Mouse (Mus musculus): ENCODE results near the gene Klk7. TPM values are rescaled to one million over a fixed set of nuclear protein-coding genes. Genes with fewer than 3 reads are reported as not detected.

Gene Klk7
- not detected in 2 replicates for polyA plus RNA-seq (2016; fragmentation: Nextera tagmentation; extraction: Ambion mirVana)

DNA sequence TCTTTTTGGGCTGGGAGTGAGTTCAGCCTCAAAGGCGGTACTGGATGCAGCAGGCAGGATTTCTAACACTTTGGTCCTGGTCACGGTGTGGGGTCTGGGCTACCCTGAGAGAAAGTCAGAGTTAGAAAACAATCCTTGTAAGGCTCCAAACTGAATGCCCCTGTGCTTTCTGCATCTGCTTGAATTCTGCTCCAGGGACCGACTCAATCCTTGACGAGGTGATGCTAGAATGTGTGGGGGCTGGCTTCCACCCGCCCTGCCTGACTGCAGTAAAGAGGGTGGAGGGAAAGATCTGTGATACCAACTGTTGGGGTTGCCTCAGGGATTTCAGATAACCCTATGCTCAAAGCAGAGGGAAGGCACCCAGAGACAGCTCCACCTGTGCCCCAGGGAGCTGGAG is at the start of gene Klk7:
Klk7 (plus strand) TSS at position 301 of the 400 bp plus-strand sequence.
- Histone ChIP-seq H3K4me1 (no peaks in the 10 kb centered on the region), H3K4me3 (no peak within 1 kb of the TSS), H3K27ac (no peak within 1 kb of the TSS), H3K9ac (no peak within 1 kb of the TSS), H3K9me3 (replicated peaks) (no peaks in the 10 kb centered on the region), H3K36me3 (no peaks in the 10 kb centered on the region), H3K4me2 (replicated peaks) (no peak within 1 kb of the TSS), H3K27me3 (no peaks in the 10 kb centered on the region)
- WGBS, result 60% methylated on average over 5 of the region's 5 CpGs
- no peak for ATAC-seq (ENCODE audit: low FRiP score)

DNA sequence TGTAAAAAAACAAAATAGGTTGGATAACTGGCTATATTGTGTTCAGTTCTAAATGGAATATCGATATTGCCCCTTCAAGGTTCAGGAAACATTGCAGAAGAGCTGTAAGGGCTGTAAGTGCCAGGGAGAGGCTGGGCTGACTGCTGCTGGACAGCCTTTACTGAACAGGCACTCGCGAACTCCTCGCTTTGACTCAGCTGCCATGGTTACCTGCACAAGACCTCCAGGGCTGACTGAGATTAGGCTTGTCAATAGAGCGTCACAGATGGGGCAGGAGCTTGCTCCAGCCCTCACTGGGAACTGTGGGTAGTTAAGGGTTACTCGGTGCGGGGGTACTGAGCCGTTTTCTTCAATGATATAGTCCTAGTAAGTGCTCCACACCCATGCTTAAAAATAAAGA is 44.6 kb upstream of the Klk7 start:
- no peaks in the 10 kb centered on the region for H3K9me3 ChIP-seq (replicated peaks)
- H3K27ac ChIP-seq, result no peak overlapping the region
- no peaks in the 10 kb centered on the region for H3K27me3 ChIP-seq
- no peak overlapping the region for H3K4me2 ChIP-seq (replicated peaks)
- WGBS, result 57% methylated on average over 8 of the region's 8 CpGs
- H3K9ac ChIP-seq, result no peak overlapping the region
- no peaks in the 10 kb centered on the region for H3K36me3 ChIP-seq
- no peak overlapping the region for H3K4me3 ChIP-seq
- no peak for ATAC-seq (ENCODE audit: low FRiP score)
- no peaks in the 10 kb centered on the region for H3K4me1 ChIP-seq

DNA sequence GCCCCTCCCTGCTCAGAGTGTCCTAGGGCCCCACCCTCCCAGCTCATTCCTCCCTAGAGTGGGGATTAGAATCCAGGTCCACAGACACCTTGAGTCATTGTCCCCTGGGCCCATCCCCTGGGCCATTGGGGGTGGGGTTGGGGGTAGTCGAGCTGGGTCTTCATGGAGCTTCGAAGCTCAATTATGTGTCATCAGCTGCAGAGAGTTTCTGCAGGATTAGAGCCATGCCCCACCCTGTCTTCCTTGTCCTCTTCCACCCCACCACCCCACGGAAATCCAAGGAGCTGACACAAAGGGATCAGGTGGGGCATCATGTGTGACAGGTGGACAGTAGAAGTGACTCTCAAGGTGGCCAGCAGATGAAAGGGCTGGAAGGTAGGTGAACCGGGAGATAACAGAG is 42.5 kb upstream of the Klk7 start, which contains the start of gene Klk12:
Klk12 (plus strand) TSS at position 301 of the 400 bp plus-strand sequence.
- Histone ChIP-seq H3K4me3 (no peak within 1 kb of the TSS), H3K4me2 (replicated peaks) (no peak within 1 kb of the TSS), H3K36me3 (no peaks in the 10 kb centered on the region), H3K27ac (no peak within 1 kb of the TSS), H3K4me1 (no peaks in the 10 kb centered on the region), H3K9me3 (replicated peaks) (no peaks in the 10 kb centered on the region), H3K27me3 (no peaks in the 10 kb centered on the region), H3K9ac (no peak within 1 kb of the TSS)
- no peak for ATAC-seq (ENCODE audit: low FRiP score)
- 76% methylated on average over 4 of the region's 4 CpGs for WGBS

DNA sequence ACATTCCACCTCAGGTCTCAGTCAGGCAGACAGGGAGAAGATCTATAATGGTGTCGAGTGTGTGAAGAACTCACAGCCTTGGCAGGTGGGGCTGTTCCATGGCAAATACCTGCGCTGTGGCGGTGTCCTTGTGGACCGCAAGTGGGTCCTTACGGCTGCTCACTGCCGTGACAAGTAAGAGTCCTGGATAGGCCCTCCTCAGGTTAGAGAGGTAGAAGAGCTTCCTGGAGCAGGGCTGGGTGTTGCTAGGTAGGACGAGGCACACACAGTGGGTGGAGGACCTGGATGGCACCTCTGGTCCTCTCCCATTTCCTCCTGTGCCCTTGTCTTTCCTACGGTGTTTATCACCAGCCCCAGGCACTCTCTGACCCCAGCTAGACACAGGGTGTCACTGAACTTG is 41.5 kb upstream of the Klk7 start:
- 89% methylated on average over 8 of the region's 8 CpGs for WGBS
- ATAC-seq (ENCODE audit: low FRiP score), result no peak

DNA sequence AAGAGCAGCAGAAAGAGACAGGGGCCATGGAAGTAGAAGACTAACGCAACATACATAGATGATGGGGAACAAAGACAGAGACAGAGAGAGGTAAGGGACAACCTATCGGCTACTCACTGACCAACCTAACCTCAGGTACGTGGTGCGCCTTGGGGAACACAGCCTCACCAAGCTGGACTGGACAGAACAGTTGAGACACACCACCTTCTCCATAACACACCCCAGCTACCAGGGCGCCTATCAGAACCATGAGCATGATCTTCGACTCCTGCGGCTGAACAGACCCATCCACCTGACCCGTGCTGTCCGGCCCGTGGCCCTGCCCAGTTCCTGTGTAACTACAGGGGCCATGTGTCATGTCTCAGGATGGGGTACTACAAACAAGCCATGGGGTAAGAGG is 40.4 kb upstream of the Klk7 start:
- H3K36me3 ChIP-seq, result no peaks in the 10 kb centered on the region
- 95% methylated on average over 10 of the region's 10 CpGs for WGBS
- no peak for ATAC-seq (ENCODE audit: low FRiP score)
- no peak overlapping the region for H3K27ac ChIP-seq
- H3K4me1 ChIP-seq, result no peaks in the 10 kb centered on the region
- no peaks in the 10 kb centered on the region for H3K27me3 ChIP-seq
- H3K9me3 ChIP-seq (replicated peaks), result no peaks in the 10 kb centered on the region
- no peak overlapping the region for H3K4me3 ChIP-seq
- no peak overlapping the region for H3K9ac ChIP-seq
- no peak overlapping the region for H3K4me2 ChIP-seq (replicated peaks)

More for the DNA sequence above, 41.5 kb upstream of the Klk7 start:
- no peak overlapping the region for H3K9ac ChIP-seq
- no peak overlapping the region for H3K4me2 ChIP-seq (replicated peaks)
- no peaks in the 10 kb centered on the region for H3K27me3 ChIP-seq
- no peak overlapping the region for H3K27ac ChIP-seq
- H3K4me1 ChIP-seq, result no peaks in the 10 kb centered on the region
- H3K36me3 ChIP-seq, result no peaks in the 10 kb centered on the region
- H3K9me3 ChIP-seq (replicated peaks), result no peaks in the 10 kb centered on the region
- H3K4me3 ChIP-seq, result no peak overlapping the region

DNA sequence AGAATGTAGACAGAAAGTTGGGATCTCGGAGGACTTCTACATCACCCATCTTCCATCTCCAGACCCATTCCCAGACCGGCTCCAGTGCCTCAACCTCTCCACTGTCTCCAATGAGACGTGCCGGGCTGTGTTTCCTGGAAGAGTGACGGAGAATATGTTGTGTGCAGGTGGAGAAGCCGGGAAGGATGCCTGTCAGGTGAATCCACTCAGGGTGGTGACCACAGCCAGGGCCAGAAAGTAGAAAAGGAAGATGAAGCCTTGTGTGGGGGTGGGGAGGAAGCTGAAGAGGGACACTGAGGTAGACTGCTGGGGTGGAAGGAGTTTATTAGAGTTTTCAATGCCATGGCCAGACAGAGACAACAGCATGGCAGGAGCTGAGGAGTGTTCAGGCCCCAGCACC is 39.2 kb upstream of the Klk7 start:
- Histone ChIP-seq H3K27ac (no peak overlapping the region), H3K9ac (no peak overlapping the region), H3K4me1 (no peaks in the 10 kb centered on the region), H3K4me3 (no peak overlapping the region), H3K4me2 (replicated peaks) (no peak overlapping the region), H3K36me3 (no peaks in the 10 kb centered on the region), H3K9me3 (replicated peaks) (no peaks in the 10 kb centered on the region), H3K27me3 (no peaks in the 10 kb centered on the region)
- ATAC-seq (ENCODE audit: low FRiP score), result no peak
- WGBS, result 94% methylated on average over 6 of the region's 6 CpGs

DNA sequence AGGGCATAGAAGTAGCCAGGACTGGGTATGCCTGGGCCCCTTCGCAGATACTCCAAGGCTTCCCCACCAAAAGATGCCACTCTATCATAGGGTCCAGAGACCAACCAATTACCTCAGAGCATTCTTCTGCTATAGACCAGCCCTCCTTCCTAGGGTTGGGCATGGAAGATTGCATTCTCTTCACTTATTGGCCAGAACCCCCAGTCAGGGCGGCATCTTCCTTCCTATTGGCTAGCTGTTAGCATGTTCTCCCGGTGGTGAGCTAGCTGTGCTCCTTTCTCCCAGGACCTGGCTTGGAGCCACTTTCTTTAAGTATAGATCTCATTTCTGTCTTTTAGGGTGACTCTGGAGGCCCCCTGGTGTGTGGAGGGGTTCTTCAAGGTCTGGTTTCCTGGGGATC is 38.2 kb upstream of the Klk7 start:
- H3K4me2 ChIP-seq (replicated peaks), result no peak overlapping the region
- no peak for ATAC-seq (ENCODE audit: low FRiP score)
- no peaks in the 10 kb centered on the region for H3K27me3 ChIP-seq
- no peaks in the 10 kb centered on the region for H3K9me3 ChIP-seq (replicated peaks)
- no peak overlapping the region for H3K4me3 ChIP-seq
- H3K4me1 ChIP-seq, result no peaks in the 10 kb centered on the region
- no peak overlapping the region for H3K9ac ChIP-seq
- WGBS, result 88% methylated on average over 3 of the region's 3 CpGs
- no peak overlapping the region for H3K27ac ChIP-seq
- H3K36me3 ChIP-seq, result no peaks in the 10 kb centered on the region

DNA sequence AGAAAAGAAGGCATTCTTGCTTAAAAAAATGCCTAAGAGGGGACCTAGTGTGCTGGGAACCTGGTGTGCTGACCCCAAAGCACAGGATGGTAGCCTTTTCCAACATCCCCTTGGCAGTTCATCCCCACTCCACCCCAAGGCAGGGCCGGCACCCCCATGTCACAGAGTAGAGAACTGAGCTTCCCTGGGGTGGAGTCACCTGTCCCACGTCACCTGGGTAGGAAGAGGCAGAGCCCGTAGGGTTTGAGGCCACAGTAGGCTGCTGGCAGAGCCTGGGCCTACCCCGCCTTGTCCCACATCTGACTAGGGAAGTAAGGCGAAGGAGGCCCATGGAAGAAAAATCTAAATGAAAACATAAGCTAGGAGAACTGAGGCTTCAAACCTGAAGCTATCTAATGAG is 36.7 kb upstream of the Klk7 start, which contains the start of gene Klk11:
Klk11 (plus strand) TSS at position 241 of the 400 bp plus-strand sequence.
- no peaks in the 10 kb centered on the region for H3K36me3 ChIP-seq
- H3K4me1 ChIP-seq, result no peaks in the 10 kb centered on the region
- no peak within 1 kb of the TSS for H3K27ac ChIP-seq
- no peaks in the 10 kb centered on the region for H3K27me3 ChIP-seq
- WGBS, result 90% methylated on average over 5 of the region's 5 CpGs
- no peak within 1 kb of the TSS for H3K4me3 ChIP-seq
- H3K4me2 ChIP-seq (replicated peaks), result no peak within 1 kb of the TSS
- no peak within 1 kb of the TSS for H3K9ac ChIP-seq
- no peaks in the 10 kb centered on the region for H3K9me3 ChIP-seq (replicated peaks)
- ATAC-seq (ENCODE audit: low FRiP score), result no peak

DNA sequence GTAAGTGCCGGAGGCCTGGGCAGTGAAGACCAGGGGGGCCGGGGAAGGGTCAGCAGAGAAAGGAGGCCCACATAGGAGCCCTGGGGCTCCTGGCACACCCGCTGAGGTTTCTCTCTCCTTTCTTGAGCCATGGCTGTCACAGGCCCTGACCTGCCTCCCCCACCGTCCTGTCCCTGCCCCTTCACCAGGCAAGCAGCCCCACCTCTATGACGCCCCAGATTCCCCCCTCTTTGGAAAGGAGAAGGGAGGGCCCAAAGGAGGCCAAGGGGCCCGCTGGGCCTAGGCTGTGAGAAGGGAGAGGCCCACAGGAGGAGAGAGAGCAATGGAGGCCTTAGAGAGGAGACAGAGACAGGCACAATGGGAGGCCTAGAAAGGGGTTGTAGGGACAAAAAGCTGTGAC is 36.3 kb upstream of the Klk7 start:
- Histone ChIP-seq H3K4me1 (no peaks in the 10 kb centered on the region), H3K27ac (no peak overlapping the region), H3K4me3 (no peak overlapping the region), H3K4me2 (replicated peaks) (no peak overlapping the region), H3K36me3 (no peaks in the 10 kb centered on the region), H3K9me3 (replicated peaks) (no peaks in the 10 kb centered on the region), H3K9ac (no peak overlapping the region), H3K27me3 (no peaks in the 10 kb centered on the region)
- peak; percentile 47; the same call in 1 of the 2 replicates for ATAC-seq (ENCODE audit: low FRiP score)
- 37% methylated on average over 6 of the region's 6 CpGs for WGBS

DNA sequence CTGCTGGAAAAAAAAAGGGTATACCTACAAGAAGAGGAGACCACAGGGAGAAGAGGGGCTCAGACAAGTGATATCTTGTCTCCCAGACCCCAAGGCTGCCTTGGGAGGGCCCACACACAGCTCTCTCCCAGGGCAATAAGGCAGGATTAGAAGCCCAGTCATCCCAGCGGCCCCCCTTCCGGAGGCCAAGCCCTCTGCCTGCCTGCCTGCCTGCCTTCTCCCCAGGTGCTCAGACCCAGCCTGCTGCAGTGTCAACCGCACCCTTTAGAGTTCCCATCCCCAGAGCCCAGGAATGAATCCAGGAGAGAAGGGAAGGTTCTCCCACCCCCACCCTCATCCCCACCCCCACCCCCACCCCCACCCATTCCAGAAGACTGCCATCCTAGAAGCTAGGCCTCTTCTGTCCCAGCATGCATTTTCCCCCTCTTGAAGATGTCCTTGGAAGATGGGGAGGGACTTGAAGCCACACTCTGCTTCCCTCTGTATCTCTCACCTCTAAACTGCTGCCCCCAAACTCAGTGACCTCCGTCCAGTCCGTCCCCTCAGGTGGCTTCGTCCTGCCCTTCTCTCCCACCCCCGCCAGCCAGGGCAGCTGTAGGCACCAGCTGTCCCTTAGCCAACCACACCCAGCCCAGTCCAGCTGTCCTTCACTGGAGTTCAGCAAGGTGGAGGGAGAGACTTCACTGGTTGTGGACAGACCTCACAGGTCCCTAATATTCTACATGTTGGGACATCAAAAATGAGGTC is 35.6 kb upstream of the Klk7 start:
- no peak overlapping the region for H3K27ac ChIP-seq
- no peak overlapping the region for H3K9ac ChIP-seq
- no peaks in the 10 kb centered on the region for H3K4me1 ChIP-seq
- H3K9me3 ChIP-seq (replicated peaks), result no peaks in the 10 kb centered on the region
- no peak overlapping the region for H3K4me3 ChIP-seq
- no peak overlapping the region for H3K4me2 ChIP-seq (replicated peaks)
- no peaks in the 10 kb centered on the region for H3K27me3 ChIP-seq
- H3K36me3 ChIP-seq, result no peaks in the 10 kb centered on the region
- ATAC-seq (ENCODE audit: low FRiP score), result no peak
- WGBS, result 43% methylated on average over 7 of the region's 7 CpGs

DNA sequence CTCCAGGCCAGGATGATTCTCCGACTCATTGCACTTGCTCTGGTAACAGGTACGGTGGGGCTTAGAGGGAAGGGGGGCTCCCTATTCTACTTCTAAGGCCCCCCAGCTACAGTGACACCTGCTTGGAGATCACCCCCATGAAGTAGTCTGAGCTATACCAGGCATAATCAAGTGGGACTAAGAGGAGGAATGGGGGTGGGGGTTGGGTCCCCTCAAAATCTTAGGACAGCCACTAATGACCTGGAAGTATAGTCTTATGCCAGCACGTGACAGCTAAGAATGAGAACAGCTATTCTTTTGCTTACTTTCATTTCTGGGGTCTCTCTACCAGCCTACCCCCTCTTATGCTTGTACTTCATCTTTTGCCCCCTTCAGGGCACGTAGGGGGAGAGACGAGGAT is 34.6 kb upstream of the Klk7 start:
- Histone ChIP-seq H3K4me3 (no peak overlapping the region), H3K4me1 (no peaks in the 10 kb centered on the region), H3K27ac (no peak overlapping the region), H3K9me3 (replicated peaks) (no peaks in the 10 kb centered on the region), H3K36me3 (no peaks in the 10 kb centered on the region), H3K27me3 (no peaks in the 10 kb centered on the region; the same call in 1 of the 2 replicates), H3K9ac (no peak overlapping the region), H3K4me2 (replicated peaks) (no peak overlapping the region)
- 87% methylated on average over 5 of the region's 5 CpGs for WGBS
- ATAC-seq (ENCODE audit: low FRiP score), result no peak

DNA sequence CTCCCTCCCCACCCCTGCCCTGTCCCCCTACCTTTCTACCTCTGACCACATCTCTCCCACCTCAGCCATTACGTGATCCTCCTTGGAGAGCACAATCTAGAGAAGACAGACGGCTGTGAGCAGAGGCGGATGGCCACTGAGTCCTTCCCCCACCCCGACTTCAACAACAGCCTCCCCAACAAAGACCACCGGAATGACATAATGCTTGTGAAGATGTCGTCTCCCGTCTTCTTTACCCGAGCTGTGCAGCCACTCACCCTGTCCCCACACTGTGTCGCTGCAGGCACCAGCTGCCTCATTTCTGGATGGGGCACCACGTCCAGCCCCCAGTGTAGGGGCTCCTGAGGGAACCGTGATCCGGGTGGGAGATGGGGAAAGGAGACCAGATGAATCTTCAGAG is 33.7 kb upstream of the Klk7 start:
- Histone ChIP-seq H3K36me3 (no peaks in the 10 kb centered on the region), H3K4me1 (peaks cover 2% of the 10 kb centered on the region; the same call in 1 of the 2 replicates), H3K9me3 (replicated peaks) (no peaks in the 10 kb centered on the region), H3K27me3 (no peaks in the 10 kb centered on the region; the same call in 1 of the 2 replicates), H3K4me2 (replicated peaks) (no peak overlapping the region), H3K27ac (no peak overlapping the region), H3K4me3 (no peak overlapping the region), H3K9ac (no peak overlapping the region)
- ATAC-seq (ENCODE audit: low FRiP score), result no peak
- 90% methylated on average over 12 of the region's 12 CpGs for WGBS

Measured in hindbrain, embryonic 12.5 days (tissue).